Mouse (Mus musculus): ENCODE measurements around the gene Btbd2.
"Not testable (repeated sequence)": the region's sequence is repeated elsewhere in the genome, so short reads cannot be mapped to it uniquely, and the experiment has no call there.

Btbd2 gene

GRCm38 (mm10) chr10:80650392-80650791 lies 6.5 kb downstream of the Btbd2 start:
- no peak for DNase-seq (ENCODE audit: low spot score in 2 of 2)

GRCm38 (mm10) chr10:80649910-80650309 lies 7.0 kb downstream of the Btbd2 start:
- DNase-seq (ENCODE audit: low spot score in 2 of 2) = not testable (repeated sequence)

- no peak for DNase-seq (ENCODE audit: low spot score in 2 of 2)
Measured at GRCm38 (mm10) chr10:80646936-80647335, 9.9 kb downstream of the Btbd2 start.

GRCm38 (mm10) chr10:80635345-80635744 lies 21.5 kb downstream of the Btbd2 start:
- DNase-seq (ENCODE audit: low spot score in 2 of 2) = no peak

- DNase-seq (ENCODE audit: low spot score in 2 of 2) = no peak
Measured at GRCm38 (mm10) chr10:80628925-80629324, 27.9 kb downstream of the Btbd2 start.

- DNase-seq (ENCODE audit: low spot score in 2 of 2) = no peak
Measured at GRCm38 (mm10) chr10:80627685-80628084, 29.2 kb downstream of the Btbd2 start.

GRCm38 (mm10) chr10:80625764-80626163 lies 31.1 kb downstream of the Btbd2 start:
- no peak for DNase-seq (ENCODE audit: low spot score in 2 of 2)

GRCm38 (mm10) chr10:80623457-80624191 lies 33.2 kb downstream of the Btbd2 start:
- DNase-seq (ENCODE audit: low spot score in 2 of 2) = peak; percentile 72 to 85

- DNase-seq (ENCODE audit: low spot score in 2 of 2) = peak; percentile 75 to 89
Measured at GRCm38 (mm10) chr10:80622661-80623456, 34.0 kb downstream of the Btbd2 start, which contains the start of gene Csnk1g2. Csnk1g2 (plus strand) TSS chr10:80622838.

- peak; percentile 99 to 100 for DNase-seq (ENCODE audit: low spot score in 2 of 2)
Measured at GRCm38 (mm10) chr10:80621940-80622660, 34.8 kb downstream of the Btbd2 start.

GRCm38 (mm10) chr10:80621690-80621939 lies 35.3 kb downstream of the Btbd2 start:
- no peak for DNase-seq (ENCODE audit: low spot score in 2 of 2)

- no peak for DNase-seq (ENCODE audit: low spot score in 2 of 2)
Measured at GRCm38 (mm10) chr10:80620796-80621689, 35.8 kb downstream of the Btbd2 start.

- no peak for DNase-seq (ENCODE audit: low spot score in 2 of 2)
Measured at GRCm38 (mm10) chr10:80620365-80620764, 36.5 kb downstream of the Btbd2 start.

GRCm38 (mm10) chr10:80619465-80620244 lies 37.2 kb downstream of the Btbd2 start:
- DNase-seq (ENCODE audit: low spot score in 2 of 2) = no peak

- no peak for DNase-seq (ENCODE audit: low spot score in 2 of 2)
Measured at GRCm38 (mm10) chr10:80618181-80618580, 38.7 kb downstream of the Btbd2 start.

- no peak for DNase-seq (ENCODE audit: low spot score in 2 of 2)
Measured at GRCm38 (mm10) chr10:80614351-80614750, 42.5 kb downstream of the Btbd2 start.

- DNase-seq (ENCODE audit: low spot score in 2 of 2) = no peak
Measured at GRCm38 (mm10) chr10:80613821-80614220, 43.0 kb downstream of the Btbd2 start.

- DNase-seq (ENCODE audit: low spot score in 2 of 2) = no peak
Measured at GRCm38 (mm10) chr10:80611905-80612304, 45.0 kb downstream of the Btbd2 start.

- peak; percentile 65 to 88 for DNase-seq (ENCODE audit: low spot score in 2 of 2)
Measured at GRCm38 (mm10) chr10:80611024-80611423, 45.8 kb downstream of the Btbd2 start.

- DNase-seq (ENCODE audit: low spot score in 2 of 2) = no peak
Measured at GRCm38 (mm10) chr10:80610116-80610785, 46.6 kb downstream of the Btbd2 start.

Data from spleen, postnatal 4 days (tissue).